Mouse (Mus musculus) hindbrain, embryonic 11.5 days (tissue): ENCODE measurements around the gene Hs3st2. TPM values are rescaled to one million over a fixed set of nuclear protein-coding genes. Genes with fewer than 3 reads are reported as not detected.

Experiments
- ATAC-seq: fragments of 200-750 bp; cut with Nextera tagmentation; 2 replicates; pipeline ENCODE4 v1.8.0; 2017; ENCODE audit warnings: mild to moderate bottlenecking, moderate TSS enrichment, moderate library complexity; ENCODE audit not compliant: low FRiP score
- DNase-seq: peaks from one replicate; pipeline ENCODE4 v3.0.0-alpha.2; 2015; ENCODE audit warnings: low spot score
- H3K27ac ChIP-seq: fragments of 300-500 bp; sonication (generic); 2 replicates; pipeline ENCODE4 v1.5.1; 2014; ENCODE audit warnings: mild to moderate bottlenecking, low read depth, low read length
- H3K27me3 ChIP-seq: fragments of 300-500 bp; sonication (generic); 2 replicates; pipeline ENCODE4 v1.6.1; 2014; ENCODE audit warnings: mild to moderate bottlenecking, low read length, moderate library complexity, mixed read lengths; ENCODE audit not compliant: control insufficient read depth, insufficient read depth
- H3K36me3 ChIP-seq: fragments of 300-500 bp; sonication (generic); 2 replicates; pipeline ENCODE4 v1.6.1; 2014; ENCODE audit warnings: mild to moderate bottlenecking, low read length, moderate library complexity, mixed read lengths; ENCODE audit not compliant: control insufficient read depth, insufficient read depth
- H3K4me1 ChIP-seq: fragments of 300-500 bp; sonication (generic); replicated peaks from 2 replicates; pipeline ENCODE4 v1.6.1; 2014; ENCODE audit warnings: low read length, mixed read lengths; ENCODE audit not compliant: control insufficient read depth, insufficient read depth
- H3K4me2 ChIP-seq: fragments of 300-500 bp; sonication (generic); replicated peaks from 2 replicates; pipeline ENCODE4 v1.6.1; 2014; ENCODE audit warnings: mild to moderate bottlenecking, low read depth, low read length
- H3K4me3 ChIP-seq: fragments of 300-500 bp; sonication (generic); 2 replicates; pipeline ENCODE4 v1.5.1; 2014; ENCODE audit warnings: low read depth, low read length
- H3K9ac ChIP-seq: fragments of 300-500 bp; sonication (generic); 2 replicates; pipeline ENCODE4 v1.6.1; 2014; ENCODE audit warnings: low read depth, low read length
- H3K9me3 ChIP-seq: fragments of 300-500 bp; sonication (generic); 2 replicates; pipeline ENCODE4 v1.6.1; 2016; ENCODE audit warnings: low read length; ENCODE audit not compliant: control insufficient read depth
- WGBS: fragments of 180-500 bp; shearing (Covaris S2); extraction: QIAGEN DNeasy Blood & Tissue Kit; methylation state at CpG from one replicate; pipeline ENCODE4 v1.1.7; 2014; 5-methylcytosine and 5-hydroxymethylcytosine counted together
- polyA plus RNA-seq: library from polyadenylated mRNA; unstranded; fragments of >200 nt; fragmentation: Nextera tagmentation; extraction: Ambion mirVana; gene quantifications from 2 replicates; pipeline ENCODE4 v1.2.1, GENCODE M21; 2014

Hs3st2 gene
- polyA plus RNA-seq, 1 experiment from 2014 or later = 2.1 TPM

- 73% methylated on average over 18 of the region's 18 CpGs for WGBS
- no peak overlapping the region for H3K9ac ChIP-seq
- no peaks in the 10 kb centered on the region for H3K27me3 ChIP-seq
- H3K9me3 ChIP-seq = no peaks in the 10 kb centered on the region
- peak; percentile 77 for ATAC-seq
- peak; percentile 57 for DNase-seq
- 0 out of 2 replicates have a peak overlapping the region, but pooled peaks have one; percentile 3 for H3K27ac ChIP-seq
- no peaks in the 10 kb centered on the region for H3K36me3 ChIP-seq
- H3K4me3 ChIP-seq = no peak overlapping the region
- H3K4me1 ChIP-seq = no peaks in the 10 kb centered on the region
- H3K4me2 ChIP-seq = no peak overlapping the region
Measured at GRCm38 (mm10) chr7:121549329-121550022, 157.8 kb downstream of the Hs3st2 start.
